Mouse (Mus musculus) layer of hippocampus, postnatal 36 days (tissue): ENCODE data around the gene Mon2. TPM values are rescaled to one million over a fixed set of nuclear protein-coding genes. Genes with fewer than 3 reads are reported as not detected.

Source experiments
- DNase-seq, 2 experiments: peaks; one replicate each; pipeline ENCODE4 v3.0.0; 2022
- total RNA-seq, 2 experiments: library from RNA; stranded (reverse); gene quantifications; 2 replicates each; pipeline ENCODE4 v1.2.3; 2021

Mon2 gene
- 100 to 1,000 TPM in 1 of 2 experiments, 10 to 100 TPM in 1; 94.0 to 108 TPM for total RNA-seq

DNA sequence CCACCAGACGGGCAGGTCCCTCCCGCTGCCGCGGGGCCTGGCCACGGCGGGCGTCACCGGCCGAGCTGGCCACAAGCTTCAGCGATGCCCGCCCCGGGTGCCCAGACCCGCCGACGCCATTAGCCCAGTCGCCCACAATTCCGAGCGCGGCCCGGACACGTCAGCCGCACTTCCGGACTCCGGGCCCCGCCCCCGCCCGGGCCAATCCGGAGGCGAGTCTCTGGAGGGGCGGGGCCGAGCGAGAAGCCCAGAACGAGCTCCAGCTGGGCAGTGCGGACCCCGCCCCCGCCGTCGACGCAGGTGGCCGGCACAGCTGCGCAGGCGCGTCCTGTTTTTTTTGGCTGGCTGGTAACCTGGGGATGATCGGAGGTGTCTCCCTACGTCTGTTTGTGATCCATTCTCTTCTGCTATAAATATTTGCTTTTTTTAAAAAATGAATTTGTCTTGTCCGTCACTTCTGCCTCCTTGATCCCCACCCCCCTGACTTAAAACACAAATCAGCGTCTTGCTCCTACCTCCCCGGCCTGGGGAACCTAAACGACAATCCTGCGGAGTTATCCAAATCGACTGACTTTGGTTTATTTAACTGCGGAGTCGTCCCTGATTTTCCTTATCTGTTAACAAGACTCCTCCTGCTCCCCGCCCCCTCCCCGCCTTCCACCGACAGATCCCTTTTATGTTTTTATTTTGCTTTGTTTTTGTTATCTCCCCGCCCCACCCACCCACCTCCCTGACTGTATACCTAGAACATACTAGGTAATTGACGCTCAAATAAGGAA is at the start of gene Mon2:
Gene Mon2, minus strand, starts transcription at position 261 of the 779 bp plus-strand sequence.
- peak; percentile 95 to 97 for DNase-seq

DNA sequence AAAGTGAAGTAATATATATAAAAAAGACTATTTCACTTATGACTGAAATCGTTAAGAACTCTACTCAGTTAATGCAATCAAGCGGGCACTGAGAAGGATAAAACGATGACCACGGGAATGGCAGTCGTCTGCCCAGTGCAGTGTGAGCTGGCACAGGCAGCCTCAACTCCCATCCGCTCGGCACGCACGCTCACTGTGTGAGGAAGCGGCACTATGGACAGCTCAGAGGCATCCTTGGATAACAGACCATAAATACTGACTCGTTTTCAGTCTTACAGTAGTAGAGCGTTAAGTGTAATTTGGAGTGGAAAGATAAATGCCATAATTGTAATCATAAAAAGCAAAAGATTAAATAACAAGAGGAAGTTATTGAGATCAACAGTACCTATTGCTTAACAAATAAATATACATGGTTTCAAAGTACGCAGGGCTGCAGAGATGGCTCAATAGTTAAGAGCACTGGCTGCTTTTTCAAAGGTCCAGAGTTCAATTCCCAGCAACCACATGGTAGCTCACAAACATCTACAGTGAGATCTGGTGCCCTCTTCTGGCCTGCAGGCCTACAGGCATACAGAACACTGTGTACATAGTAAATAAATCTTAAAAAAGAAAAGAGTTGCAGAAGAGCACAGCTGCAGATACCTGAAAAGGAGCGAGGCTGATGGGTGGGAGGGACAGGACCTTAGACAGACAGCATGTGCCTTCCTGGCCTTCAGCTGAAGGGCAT is 44.5 kb upstream of the Mon2 start:
- no peak for DNase-seq

DNA sequence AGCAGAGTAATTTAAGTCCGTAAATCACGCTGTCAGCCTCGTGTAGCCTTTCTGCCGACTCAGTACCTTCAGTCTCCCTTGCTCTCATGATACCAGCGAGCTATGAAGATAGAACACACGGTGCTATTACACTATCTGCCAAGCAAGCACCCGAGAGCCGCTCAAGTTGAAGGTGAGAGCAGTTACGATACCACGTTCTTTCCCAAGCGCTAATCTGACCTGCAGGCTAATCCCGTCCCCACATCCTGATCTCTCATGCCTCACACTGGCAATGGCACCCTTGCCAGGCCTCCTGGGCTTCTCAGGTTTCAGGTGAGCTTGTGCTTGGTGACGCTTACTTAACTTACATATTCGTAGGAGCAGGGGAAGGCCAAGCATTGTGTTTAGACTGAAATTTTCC is 40.6 kb upstream of the Mon2 start:
- no peak for DNase-seq

DNA sequence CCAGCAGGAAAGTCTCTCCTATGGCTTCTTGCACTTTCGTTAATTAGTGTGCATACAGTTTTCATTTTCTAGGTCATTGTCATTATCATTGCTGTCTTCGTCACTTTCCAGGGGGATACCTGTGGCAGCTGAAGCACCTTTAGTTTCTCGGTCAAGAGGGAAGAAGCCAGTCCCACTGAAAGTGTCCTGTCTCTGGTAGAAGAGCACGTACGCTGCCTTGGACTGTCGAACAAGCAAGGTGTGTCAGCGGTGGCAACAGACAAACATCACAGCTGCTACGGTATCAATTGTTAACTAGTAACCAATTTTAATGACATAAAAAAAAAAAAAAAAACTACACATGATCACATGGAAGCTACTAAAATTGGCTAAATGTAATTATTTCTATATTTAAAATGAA is 37.2 kb upstream of the Mon2 start:
- no peak for DNase-seq

DNA sequence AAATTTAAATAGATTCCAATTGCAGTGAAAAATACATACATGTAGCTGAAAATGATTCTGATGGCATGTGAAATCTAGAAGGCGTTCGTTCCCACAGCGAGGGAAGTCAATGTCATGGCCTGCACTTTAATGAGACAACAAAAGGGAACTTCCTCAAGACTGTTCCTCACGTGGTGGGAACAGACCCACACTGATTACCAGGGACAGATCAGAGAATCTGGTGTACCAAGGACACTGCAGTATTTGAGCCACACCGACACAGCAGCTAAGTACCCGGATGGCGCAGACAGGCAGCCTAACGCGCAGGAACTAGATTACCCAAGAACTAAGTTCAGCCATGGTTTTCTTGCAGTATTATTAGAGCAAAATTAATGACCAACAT is 36.5 kb upstream of the Mon2 start:
- DNase-seq, result no peak

DNA sequence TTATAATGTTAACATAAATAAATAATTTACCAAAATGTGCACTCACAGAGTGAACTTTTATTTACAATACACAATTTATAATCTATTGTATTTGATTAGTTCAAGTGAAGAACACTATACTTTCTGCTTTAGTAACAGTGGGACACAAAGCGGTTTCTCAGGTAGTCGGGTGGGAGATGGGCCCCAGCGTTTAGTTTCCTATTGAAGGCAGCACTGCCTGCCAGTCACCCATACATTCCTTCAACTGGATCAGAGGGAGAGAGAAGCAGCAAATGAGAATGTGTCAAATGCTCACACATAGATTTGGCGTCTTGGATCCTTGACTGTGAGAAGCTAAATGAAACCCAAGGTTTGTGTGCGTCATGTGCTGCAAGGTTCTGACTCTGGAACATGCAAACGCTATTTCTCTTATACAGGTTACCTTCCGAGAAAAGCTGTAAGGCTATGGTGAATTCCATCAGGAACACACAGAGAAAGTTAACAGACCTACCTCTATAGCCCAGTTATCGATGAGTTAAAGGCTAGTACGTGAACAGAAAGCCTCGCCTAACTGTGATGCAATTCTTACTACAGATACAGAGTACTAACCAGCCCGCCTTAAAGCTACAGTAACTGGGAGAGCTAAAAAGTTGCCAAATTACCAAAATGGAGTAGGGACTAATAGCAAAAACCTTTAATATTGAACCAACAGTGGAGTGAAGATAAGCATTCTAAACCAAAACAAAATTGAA is 35.9 kb upstream of the Mon2 start:
- DNase-seq, result no peak

DNA sequence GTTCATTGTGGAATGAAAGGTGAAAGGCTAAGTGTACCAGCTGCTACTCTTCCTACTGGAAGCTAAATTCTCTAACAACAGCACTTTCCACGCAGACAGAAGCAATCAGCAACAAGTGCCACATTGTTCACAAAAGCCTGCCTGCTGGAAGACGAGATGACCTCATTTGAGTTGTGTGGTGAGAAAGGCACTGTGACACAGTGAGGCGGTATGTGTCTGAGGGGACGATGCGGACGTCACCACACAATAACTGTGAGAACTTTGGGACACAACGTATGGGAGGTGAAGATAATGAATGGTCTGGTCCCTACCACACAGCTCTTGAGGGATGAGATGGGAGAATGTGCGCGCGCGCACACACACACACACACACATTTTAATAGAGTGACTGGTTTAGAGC is 34.2 kb upstream of the Mon2 start:
- no peak for DNase-seq

DNA sequence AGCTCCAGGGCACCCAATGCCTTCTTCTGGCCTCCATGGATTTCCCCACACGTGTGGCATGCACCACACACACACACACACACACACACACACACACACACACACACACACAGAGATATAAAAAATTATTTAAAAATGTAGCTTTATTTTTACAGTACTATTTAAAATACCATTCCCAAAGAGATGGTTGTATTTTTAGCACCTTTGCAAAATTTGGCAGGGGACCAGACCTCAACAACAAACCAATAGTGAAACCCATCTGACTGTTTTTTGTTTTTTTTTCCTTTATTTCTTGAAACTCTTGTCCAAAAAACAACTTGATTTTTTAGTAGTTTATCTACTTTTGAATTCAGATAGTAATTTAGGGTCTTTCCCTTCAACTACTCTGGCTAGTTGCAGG is 32.2 kb upstream of the Mon2 start:
- no peak for DNase-seq

DNA sequence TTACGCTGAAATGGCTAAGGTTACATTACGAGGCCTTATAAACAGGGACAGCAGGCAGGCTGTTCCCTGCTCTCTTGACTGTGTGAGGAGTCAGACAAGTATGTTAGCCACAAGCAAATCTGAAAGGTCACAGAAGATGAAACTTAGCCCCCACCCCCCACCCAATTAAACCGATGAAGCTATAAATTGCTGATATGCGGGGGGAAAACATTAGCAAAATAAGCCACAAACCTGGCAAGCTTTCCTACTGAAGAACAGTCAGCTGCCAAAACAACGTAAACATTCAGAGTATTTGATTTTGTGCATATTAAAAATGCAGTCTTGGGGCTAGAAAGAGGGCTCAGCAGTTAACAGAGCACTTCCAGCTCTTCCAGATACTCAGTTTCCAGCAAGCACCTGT is 31.8 kb upstream of the Mon2 start:
- DNase-seq, result no peak

DNA sequence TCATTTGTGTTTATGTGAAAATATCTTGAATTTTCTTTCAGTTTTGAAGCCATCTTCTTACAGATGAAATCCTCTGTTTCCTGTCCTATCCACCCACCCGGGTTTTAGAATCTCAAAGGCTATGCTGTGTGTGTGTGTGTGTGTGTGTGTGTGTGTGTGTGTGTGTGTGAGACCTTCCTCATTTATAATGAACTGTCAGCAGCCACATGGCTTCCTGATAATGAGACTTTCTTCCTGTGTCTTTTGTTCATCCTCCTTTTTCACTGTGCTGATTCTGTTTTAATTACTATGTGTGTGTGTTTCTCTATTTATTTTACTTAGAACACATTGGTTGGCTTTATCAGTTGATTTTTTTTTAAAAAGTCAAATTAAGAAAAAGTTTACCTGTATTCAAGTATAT is 25.0 kb upstream of the Mon2 start:
- DNase-seq, result no peak

DNA sequence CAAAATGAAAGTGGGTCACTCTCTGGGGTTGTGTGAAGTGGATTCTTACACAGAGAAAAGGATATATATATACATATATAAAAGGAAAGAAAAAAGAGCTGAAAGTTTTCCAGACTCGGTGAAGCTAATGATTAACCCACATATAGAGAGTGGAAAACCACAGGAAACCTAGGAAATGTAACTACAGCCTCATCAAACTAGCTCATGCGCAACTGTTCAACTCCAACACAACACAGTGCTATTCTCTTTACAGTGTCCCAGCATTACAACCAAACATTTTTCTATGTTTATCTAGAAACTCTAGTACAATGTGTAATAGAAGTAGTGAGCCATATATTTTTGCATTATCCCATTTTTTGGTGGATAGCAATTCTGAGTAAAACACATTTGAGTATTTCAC is 24.3 kb upstream of the Mon2 start:
- DNase-seq, result no peak

DNA sequence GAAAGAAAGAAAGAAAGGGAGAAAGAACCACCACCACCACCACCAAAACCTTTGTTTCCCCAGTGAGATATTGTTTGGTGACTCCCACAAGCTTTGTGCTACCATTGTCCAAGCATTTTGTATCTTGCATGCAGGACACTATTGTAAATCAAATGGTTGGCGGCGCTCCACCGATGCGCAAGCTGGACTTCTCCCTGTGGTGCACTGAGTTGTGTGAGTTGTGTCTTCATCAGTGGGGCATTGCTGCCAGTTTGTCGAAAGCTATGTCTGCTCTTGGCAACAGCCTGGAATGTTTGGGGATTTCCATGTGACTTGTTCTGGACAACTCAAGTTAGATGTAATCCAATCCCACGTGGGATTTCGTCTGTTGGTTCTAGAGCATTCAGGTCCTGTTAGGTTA is 18.2 kb upstream of the Mon2 start:
- DNase-seq, result no peak

DNA sequence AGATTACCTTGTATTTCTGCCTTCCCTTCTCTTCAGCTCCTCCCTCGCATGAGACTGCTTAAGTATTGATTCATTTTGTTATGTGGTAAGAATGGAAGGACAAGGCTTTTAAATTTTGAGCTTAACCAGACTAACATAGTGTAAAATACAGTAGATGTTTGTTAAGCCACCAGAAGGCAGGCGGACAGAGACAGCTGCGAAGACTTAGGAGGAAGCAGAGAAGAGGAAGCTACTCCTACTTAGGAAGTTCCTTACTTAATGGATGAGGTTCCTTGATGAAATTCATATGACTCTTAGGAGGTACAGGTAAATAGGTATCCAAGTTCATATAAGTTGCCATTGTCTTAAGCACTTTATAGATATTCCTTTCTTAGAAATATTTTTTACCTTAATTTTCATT is 16.3 kb upstream of the Mon2 start:
- DNase-seq, result no peak

DNA sequence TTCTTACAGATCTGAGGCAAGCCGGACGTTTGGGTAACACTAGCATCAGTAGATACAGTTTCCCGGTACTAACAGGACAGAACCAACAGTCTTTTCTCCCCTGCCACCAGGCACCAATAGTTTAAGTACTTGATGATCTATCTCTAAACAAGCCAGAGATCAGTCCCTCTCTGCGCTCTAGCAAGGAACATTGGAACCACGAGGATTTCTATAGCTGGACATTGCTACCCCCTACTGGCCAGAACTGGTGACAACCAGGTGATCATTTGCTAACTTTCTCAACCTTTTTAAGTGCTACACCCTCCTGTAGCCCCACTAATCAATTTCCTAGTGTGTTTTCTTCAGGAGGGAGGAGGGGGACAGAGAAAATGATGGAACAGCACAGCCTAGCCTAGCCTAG is 15.4 kb upstream of the Mon2 start:
- DNase-seq, result peak in 1 of 2 experiments; percentile 39

DNA sequence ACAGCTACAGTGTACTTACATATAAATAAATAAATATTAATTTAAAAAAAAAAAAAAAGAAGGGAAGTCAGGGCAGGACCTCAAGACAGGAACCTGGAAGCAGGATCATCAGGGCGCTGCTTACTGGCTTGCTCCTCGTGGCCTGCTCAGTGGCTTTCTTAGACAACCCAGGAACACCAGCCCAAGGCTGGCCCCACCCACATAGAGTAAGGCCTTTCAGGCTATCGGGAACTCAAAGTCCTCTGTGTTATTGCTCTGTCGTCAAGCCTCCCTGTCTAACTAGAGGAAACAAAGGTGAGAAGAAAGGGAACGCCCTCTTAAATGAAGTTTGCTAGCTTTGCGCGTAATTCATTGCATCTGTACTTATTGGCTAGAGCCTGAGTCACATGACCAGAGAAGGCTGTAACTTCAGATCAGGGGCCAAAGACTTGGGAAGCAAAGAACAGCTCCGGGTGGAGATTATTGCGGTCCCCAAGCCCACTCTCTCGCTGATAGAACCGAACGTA is 13.2 kb upstream of the Mon2 start:
- DNase-seq, result no peak

DNA sequence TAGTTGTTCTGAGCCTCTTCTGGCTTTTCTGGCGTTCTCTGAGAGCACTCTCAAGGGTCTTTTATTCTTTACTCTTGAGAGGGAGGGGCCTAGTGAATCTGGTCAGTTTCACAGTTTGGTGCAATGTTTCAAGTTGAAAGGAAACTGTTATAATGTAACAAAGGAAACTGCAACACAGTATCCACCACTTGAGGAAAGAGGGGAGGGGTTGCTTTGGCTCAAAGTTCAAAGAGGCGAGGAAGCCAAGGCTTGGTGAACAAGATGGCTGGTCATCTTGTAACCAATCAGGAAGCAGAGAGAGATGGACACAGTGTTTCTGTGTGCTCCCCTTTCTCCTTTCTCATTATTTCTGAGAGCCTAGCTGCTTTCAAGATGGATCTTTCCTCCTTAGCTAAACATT is 10.5 kb upstream of the Mon2 start:
- no peak for DNase-seq

DNA sequence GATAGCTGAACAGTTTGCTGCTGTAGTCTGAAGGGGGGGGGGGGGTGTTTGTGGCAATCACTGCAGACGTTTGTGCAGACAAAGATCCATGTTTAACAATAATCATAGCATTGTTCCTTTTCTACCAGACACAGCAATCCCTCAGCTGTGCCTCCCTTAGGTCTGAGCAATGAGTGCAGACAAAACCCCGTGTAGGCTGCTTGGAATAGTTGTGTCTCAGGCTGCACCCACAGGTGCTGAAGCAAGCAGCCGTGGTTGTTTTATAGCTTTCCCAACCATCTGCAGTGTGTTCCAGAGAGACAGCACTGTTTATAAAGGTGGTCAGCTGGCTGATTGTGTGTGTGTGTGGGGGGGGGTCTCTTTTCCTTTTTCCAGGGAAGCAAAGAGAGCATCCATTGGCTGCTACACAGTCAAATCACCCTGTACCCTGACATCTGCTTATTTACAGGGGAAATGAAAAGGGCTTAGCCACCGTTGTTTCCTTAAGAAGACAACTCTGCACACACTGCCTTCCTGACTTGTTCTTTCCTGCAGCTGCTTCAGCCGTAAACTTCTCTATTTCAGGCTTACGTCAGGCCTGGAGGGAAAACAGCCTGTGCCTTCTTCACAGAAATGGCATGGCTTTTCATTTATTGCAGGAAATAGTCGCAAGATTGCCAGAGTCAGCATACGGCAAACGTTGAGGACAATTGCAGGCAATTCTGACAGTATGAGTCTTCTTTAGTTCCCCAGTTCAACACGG is 8.8 kb upstream of the Mon2 start:
- no peak for DNase-seq

DNA sequence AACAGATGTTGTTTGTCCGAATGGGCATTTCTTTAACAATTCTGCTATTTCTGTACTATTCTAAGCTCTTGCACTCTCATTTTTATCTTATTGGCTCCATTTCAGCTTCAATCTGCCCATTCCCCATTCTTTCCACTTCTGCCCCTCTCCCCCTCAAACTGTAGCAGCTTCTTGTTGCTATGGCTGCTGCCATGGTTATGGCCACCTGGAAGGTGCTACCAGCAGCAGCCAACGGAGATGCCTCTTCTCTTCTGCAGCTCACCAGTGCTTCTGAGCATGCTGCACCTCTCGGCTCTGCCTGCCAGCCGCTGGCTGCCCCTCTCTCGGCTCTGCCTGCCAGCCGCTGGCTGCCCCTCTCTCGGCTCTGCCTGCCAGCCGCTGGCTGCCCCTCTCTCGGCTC is 8.0 kb upstream of the Mon2 start:
- DNase-seq, result no peak

DNA sequence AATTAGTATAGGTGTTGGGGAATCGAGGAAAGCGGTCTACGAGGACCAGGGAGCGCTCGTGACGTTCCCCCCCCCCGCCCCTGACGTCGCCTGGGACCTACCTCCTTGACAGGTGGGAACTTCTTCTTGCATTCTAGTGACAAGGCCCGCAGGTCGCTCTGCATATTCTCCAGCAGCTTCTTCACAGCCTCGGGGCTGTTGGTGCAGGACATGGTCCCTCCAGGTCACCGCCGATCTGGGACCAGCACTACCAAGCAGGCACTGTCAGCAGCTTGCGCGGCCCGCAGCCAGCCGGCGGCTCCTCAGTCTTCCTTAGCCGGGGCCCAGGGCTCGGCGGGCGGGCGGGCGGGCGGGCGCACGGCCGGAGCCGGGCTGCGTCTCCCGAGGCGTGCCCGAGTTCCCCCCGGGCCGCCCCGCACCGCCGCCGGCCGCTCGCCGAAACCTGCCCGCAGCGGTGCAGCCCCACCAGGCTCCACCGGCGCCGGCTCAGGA is 508 bp downstream of the Mon2 start:
- DNase-seq, result no peak

DNA sequence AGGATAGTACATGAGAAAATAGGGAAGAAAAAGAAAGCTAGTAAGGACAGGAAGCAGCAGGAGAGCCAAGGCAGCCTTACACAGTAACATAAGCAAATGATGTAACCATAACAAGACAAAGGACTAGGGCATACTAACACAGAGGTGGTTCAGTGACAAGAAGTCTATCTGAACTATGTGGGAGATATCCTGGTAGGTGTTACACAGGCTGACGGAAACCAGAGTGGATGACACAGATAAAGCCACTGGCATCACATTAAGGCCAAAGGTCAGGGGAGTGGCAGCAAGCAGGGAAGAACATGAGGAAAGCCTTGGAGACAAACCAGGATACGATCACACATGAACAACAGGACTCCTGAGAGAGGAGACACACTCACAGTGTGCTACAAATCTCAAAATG is 4.3 kb downstream of the Mon2 start:
- no peak for DNase-seq

DNA sequence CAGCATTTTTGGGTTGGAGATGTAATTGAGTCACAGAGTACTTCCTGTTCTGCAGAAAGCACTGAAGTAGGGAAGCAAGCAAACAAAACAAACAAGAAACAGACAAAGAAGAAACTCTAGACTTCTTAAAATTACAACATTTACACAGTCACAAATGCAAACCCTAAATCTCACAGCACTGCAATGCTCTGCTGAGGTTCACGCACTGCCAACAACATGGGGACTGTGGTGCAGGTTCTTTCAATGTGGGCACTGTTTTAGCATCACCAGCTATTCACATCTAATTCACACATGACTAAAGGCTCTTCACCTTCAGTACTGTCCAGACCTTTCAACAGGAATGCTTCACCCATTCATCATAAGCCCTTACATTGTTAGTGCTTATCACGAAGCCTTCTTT is 13.3 kb downstream of the Mon2 start:
- no peak for DNase-seq

DNA sequence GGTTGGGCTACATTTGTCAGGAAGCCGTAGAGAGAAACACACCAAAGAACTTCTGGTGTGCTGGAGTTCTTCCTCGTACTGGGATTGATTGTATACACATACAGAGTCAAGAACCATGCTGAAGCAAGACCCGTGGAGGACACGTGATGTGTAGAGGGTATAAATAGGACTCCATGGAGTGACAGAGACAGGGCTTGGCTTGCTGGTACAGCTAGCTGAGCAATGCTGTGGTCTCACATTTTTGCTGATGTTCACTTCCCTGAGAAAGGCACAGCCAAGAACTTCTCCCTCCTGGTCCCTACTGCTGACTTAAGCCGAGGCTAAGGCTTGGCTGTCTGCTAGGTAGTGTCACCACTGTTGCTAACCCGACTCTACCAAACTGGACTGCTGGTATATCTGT is 15.5 kb downstream of the Mon2 start:
- DNase-seq, result no peak

DNA sequence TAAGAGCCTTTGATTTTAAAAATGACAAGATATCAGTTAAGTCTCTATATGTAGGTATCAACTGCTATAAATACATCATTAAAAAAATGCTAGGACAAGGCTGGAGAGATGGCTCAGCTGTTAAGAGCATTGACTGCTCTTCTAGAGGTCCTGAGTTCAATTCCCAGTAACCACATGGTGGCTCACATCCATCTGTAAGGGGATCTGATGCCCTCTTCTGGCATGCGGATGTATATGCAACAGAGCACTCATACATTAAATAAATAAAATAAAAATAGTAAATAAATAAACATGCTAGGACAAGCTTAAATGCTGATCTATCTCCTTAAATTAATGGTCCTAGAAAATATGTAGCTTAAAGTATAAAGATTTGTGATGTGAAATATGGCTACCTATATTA is 19.2 kb downstream of the Mon2 start:
- DNase-seq, result no peak
